Mouse (Mus musculus): ENCODE results near the gene Cypt1. TPM values are rescaled to one million over a fixed set of nuclear protein-coding genes. Genes with fewer than 3 reads are reported as not detected.

Gene Cypt1
- 0.19 and 0.66 TPM in 2 replicates for polyA plus RNA-seq (2012; rRNA removed)

GRCm38 (mm10) chrX:16522569-16522968, at the start of gene Cypt1:
Gene Cypt1, plus strand, starts transcription at chrX:16522869.
- DNase-seq (ENCODE audit: low read depth): no peak

DNA sequence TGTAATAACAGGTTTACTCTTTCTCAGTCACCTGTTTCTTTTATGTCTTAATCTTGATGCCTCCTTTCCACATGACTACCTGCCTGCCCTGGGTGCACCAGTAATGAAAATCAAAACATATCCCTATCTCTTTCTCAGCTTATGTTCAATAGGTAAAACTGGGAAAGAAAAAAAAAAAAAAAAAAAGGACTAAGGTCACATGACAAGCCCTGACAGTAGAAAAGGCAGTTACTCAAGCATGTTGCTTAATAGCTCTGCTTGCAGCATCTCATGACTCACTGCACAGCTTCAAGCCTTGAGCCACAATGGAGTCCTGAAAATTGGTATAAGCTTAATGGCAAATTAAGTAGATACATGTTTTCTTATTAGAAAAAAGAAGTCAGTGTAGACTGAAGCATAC, 24.1 kb downstream of the Cypt1 start:
- DNase-seq (ENCODE audit: low read depth): peak; percentile 41

DNA sequence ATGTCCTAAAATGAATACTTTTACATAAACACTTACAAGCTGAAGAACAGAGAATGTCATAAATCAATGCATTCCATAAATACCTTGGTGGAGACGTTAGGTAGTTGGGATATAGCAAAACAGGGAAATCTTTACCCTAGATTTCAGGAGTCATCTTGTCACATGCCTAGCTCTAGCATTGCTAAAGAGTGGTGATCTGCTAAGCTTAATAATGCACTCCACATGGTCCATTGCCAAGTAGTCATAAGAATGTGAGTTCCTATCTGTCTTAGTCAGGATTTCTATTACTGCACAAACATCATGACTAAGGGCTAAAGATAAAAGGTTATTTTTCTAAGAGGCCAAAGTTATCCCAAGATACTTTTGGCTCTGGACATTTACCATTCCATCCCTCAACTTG, 34.4 kb downstream of the Cypt1 start:
- DNase-seq (ENCODE audit: low read depth): no peak

DNA sequence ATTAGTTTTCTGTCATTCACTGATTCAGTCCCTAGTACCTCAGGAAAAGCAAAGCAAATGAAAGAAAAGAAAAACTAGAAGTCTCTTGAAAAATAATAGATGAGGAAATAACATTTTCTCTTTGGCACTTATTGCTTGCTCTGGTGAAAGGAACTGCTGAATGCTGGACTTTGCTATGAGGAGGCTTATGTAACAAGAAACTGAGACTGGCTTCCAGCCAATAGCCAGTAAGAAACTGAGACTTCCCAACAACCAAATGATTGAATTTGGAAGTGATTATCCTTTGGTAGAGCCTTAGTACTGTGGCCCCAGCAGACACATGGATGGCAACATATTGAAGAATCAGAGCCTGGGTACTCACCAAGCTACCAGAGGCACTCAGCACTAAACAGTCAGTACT, 35.8 kb downstream of the Cypt1 start:
- no peak for DNase-seq (ENCODE audit: low read depth)

Other genes with a start within 250 kb of the Cypt1 start
- 4.0 and 4.8 TPM in 2 replicates for gene Maoa, start 96.8 kb downstream of the Cypt1 start, polyA plus RNA-seq (2012; rRNA removed)